Mouse (Mus musculus): ENCODE measurements around the gene H2al1c.

DNA sequence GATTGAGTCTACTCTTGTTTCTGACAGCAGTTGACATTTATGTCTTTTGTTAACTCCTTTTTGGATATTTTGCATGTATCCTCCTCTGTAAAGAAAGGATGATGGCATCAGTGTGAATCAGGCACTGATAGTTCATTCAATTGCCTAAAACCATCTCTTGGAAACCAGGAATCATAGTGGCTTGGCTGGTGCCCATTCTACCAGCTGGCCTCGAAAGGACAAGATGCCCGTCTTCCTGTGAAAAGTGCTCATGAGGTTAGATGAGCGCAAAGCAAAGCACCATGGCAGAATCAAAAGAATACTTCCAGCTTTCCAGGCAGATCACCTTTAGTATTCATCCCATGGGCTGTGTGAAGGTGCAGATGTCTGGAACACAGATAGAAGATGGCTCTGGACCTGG, 41.3 kb downstream of the H2al1c start:
- TF ChIP-seq CTCF (IDR thresholded peaks at IDR 0.05; ENCODE audit: low read depth, low read length) (no peak), POLR2A (IDR thresholded peaks at IDR 0.05; ENCODE audit: borderline replicate concordance, low read depth, low read length) (no peak)

Data from bone marrow macrophage, adult 2 months (primary cell).